Mouse (Mus musculus): ENCODE data around the gene Rpl10-ps3. TPM values are rescaled to one million over a fixed set of nuclear protein-coding genes. Genes with fewer than 3 reads are reported as not detected.

Rpl10-ps3 gene
- total RNA-seq (2021): 100 to 1,000 TPM; 362 to 376 TPM
- long read RNA-seq, experiment 1, transcript Rpl10-ps3-201 (1 exons, 768 nt): major isoform, 60 of 61 reads
- long read RNA-seq, experiment 1, partial matches to known transcripts: 0 of 61 reads
- long read RNA-seq, experiment 1, other reads (novel, unspliced or antisense): 1 of 61 reads
- long read RNA-seq, experiment 2, transcript Rpl10-ps3-201 (1 exons, 768 nt): major isoform, 63 of 64 reads
- long read RNA-seq, experiment 2, partial matches to known transcripts: 0 of 64 reads
- long read RNA-seq, experiment 2, other reads (novel, unspliced or antisense): 1 of 64 reads

DNA sequence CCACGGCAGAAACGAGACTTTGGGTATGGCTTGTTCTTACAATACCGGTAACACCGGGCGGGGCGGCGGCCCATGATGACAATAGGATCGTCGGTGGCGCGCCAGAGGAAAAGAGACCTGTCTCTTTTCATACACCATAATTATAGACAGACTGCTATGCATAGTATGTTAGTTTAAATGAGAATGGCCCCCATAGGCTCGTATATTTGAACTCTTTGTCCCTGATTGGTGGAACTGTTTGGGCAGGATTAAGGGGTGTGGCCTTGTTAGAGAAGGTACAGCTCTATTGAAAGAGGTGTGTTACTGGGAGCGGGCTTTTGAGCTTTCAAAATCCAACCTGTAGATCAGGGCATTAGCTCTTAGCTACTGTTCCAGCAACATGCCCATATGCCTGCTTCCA, at the start of gene Rpl10-ps3:
Rpl10-ps3 (minus strand) TSS at position 101 of the 400 bp plus-strand sequence.
- no peak for DNase-seq (ENCODE audit: low spot score in 2 of 2)

DNA sequence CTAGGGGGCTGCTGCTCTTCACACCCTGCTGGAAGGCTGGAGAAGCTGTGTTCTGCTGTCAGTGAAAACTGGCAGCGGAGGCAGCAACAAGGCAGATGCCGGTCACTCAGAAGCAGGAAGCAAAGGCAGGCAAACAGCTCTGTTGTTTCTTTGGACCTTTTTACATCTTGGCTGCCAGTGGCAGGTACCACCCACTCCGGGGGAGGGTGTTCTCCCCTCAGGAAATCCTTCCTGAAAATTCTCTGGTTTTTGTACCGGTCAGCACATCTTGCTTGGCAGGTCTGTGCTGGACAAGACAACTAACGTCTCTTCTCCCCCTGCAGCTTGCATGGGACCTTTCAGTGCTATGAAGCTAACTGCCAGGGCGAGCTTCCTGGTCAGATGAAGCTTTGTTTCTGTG, 30.8 kb upstream of the Rpl10-ps3 start:
- peak in 1 of 2 experiments; percentile 2 for DNase-seq (ENCODE audit: low spot score in 2 of 2)

DNA sequence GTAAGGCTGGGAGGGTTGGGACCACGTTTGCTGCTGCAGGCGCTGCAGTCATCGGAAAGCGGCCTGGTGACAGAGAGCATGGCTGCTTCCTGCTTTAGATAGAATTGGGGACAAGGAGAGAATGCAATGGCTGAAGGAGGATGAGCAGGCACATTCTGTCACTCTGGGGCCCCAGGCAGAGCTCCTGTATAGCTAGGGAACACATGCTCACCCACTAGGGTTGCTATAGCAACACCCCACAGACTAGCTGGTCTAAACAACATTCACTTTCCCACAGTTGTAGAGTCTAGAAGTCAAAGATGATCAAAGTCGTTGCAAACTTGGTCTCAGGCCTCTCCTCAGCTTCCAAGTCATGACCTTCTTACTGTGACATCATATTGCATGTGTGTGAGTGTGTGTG, 29.9 kb upstream of the Rpl10-ps3 start:
- DNase-seq (ENCODE audit: low spot score in 2 of 2): peak; percentile 19 to 51

DNA sequence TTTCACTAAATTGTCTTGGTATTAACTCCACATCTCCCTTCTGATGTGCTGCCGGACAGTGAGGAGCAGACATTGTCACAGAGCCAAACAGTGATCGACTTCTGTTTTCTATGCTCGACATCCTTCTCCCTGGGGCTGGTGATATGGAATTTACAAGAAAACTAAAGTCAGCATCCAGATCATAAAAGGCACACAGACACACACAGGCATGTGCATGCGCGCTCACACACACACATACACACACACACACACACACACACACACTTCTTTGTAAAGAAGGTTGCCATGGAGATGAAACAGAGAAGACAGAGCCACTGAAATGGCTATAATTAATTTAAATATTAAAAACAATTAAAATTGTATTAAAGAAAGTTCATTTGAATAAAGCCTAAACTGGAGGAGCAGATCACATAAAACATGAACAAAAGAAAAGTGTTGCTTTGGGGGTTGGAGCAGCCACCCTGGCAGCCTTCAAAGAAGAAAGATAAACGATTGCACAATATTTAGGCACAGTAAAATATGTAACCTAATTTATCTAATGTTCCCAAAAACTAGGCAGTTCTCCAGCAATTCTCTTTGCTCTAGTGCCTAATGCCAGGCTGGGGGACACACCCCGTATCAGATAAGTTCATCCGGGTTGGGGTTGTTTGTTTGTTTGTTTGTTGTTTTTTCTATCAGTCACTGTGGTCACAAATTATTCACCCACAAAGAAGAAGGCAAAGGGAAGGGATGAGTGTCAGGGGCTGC, 24.0 kb upstream of the Rpl10-ps3 start:
- DNase-seq (ENCODE audit: low spot score in 2 of 2): no peak

DNA sequence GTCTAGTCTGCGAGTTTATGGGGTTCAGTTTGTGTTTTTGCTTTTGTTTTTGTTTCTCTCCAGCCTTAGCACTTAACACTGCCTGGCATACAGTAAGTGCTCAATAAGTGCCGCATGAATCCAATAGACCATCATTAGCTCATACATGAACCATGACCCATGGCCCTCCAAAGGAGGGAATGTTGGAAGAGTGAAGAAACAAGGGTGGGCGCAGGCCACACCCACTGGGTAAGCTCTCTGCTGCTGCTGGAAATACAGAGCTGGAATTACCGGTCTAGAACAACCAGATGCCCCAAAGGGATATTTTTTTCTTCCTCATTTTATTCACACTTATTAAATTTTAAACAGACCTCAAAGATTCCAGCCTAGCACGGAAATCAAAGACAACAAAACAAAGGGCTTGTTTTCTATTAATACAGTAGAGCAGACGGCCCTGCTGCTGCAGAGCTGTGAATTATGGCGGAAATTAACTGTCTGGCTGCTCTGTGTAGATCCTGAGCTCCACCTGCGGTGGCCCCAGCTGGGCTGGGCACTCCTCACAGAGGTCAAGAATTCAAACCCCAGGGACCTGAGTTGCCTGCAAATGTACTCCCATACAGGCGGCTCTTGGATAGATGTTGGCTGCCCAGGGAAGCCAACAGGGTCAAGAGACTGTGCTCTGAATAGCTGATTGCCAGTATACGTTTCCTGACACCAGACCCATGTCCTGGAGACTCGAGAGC, 20.5 kb upstream of the Rpl10-ps3 start:
- DNase-seq (ENCODE audit: low spot score in 2 of 2): no peak

DNA sequence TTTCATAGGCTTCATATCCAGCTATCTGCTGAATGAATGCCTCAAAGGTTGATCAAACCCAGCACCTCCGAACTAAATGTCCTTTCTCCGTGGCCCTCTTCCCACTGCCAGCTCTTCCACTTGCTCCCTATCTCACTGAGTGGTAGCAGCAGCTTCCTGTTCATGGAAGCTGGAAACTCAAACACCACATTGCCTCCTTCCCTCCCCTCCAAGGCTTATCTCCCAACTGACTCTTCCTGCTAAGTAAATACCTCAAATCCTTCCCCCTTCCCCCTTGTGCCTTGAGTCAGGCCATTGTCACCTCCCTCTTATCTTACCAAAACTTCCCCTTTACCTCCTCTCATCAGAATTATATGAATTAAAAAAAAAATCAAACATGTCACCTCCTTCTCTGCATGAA, 19.2 kb upstream of the Rpl10-ps3 start:
- no peak for DNase-seq (ENCODE audit: low spot score in 2 of 2)

DNA sequence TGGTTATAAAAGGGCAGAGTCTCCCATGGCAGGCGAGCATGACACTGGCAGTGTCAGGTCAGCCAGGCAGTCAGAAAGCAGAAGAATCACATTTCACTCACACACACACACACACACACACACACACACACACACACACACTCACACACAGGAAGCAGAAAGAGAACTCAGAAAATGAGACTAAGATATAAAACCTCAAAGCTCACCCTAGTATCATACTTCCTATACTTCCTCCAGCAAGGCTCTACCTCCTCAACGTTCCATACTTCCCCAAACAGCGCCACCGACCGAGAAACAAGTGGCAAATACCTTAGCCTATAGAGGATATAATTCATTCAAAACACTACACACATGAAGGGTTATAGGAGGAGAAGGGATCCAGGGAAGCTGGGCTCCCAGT, 18.5 kb upstream of the Rpl10-ps3 start:
- DNase-seq (ENCODE audit: low spot score in 2 of 2): no peak

DNA sequence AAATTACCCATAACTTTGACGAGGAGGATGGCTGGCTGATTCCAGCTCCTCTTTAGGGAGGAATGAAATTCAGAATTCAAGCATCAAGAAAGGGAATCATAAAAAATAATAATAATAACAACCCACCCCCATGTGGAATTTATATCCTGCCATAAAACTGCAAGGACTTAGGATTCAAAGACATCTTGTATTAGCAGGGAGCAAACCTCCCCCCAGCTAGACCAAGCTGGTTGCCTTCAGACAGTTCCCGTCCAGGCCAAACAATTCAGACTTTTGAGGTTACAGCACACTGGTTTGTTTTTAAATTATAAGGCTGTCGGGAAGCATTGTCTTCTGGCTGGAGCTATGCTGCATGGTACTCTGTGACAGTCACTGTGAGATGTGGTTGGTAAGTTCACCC, 17.8 kb upstream of the Rpl10-ps3 start:
- no peak for DNase-seq (ENCODE audit: low spot score in 2 of 2)

DNA sequence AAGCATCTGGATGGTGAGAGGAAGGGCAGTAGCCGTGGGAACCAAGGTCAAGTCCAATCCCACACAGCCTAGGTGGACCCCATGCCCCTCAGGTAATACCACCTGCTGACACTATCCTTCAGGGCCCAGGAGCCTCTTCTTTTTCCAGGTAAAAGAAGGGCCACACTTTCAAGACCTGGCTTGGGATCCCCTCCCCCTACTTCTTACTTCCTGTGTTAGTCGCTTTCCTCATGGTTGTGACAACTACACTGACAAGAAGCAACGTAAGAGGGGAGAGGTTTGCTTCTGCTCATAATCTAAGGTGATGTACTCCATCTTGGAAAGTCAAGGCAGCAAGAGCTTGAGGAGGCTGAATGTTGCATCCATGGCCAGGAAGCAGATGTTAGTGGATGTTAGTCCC, 15.6 kb upstream of the Rpl10-ps3 start:
- no peak for DNase-seq (ENCODE audit: low spot score in 2 of 2)

DNA sequence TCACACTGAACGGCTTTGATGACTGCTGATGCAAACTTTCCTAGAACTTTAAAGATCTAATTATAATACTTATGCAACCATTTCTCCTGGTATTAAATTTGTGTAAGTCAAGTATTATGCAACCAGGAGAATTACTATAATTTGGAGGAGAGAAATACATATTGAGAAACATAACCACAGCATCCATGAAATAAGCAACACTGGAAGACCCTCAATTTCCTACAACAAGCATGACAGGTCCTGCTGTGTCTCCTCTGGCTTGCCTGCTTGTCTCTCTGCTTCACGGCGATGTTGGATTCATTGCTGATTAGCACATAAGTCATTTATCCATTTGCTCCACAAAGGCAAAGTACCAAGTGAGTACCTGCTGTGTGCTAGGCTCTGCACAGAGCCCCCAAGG, 12.6 kb upstream of the Rpl10-ps3 start:
- no peak for DNase-seq (ENCODE audit: low spot score in 2 of 2)

DNA sequence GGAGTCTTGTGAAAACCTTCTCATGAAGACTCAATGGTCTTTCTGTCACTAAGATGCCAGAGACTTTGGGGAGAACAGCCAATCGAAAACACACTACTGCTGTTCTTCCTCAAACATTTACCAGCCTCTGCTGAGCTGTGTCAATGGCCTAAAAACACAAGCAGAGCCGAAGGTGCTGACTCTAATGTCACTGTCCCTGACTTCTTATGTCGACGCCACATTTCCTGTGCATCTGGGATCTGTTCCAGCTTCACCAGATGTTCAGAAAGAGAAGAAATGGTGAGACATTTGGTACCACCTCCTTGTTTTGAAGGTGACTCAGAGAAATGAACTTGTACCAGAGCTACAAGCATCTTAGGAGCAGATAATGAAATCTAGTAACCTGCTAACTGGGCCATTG, 7.0 kb upstream of the Rpl10-ps3 start:
- DNase-seq (ENCODE audit: low spot score in 2 of 2): no peak

DNA sequence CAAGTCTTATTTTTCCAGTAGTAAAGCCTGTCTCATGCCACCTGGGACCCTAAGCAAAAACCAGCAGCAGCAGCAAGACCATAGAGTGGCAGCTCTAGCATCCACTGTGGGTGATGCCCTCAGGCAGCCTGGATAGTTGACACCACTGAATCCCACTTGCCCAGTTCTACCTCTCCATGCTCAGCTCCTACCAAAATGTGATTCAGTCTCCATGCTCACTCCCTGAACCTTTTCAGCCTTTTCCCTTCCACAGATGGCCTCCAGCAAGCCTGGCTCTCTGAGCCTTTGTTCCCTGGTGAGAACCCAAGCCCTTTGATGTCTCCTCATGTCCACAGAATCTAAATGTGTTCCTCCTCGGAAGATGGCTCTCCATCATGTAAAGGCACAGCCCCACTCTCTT, 5.8 kb upstream of the Rpl10-ps3 start:
- no peak for DNase-seq (ENCODE audit: low spot score in 2 of 2)

DNA sequence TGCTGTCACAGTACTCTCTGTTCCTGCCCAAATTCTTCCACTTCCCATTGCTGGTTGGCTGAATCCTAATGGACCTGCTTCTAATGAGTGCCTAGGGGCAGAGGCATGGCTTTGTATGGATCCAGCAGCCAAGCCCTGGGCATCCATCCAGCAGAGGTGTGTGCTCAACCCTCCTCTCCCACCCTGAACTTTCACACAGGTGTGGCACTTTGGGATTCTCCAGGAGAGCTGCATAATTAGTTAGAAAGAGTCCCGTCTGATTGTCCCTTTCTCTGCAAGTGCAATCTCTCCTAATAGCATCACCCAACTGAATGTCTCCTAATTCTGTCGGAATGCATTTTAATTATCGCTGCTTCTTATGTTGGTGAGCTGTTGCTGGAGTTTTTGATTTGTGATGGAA, 4.4 kb upstream of the Rpl10-ps3 start:
- DNase-seq (ENCODE audit: low spot score in 2 of 2): no peak

DNA sequence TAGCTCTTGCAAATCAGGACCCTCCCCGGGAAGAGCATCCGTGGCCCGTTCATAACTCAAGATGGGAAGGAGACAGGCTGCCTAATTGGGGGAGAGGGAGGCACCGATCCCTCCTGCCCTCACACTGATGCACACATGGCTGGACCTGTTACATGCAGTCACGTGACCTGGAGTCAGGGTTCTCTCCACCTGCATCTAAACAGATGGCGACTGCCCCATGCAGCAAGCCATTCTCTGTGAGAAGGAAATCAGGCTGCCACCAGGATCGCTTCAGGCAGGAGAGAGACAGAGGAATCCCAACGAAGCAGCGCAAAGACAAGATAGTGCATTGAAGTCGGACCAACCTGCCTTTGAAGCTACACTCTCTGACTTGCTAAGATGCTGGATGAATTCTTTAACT, 3.5 kb upstream of the Rpl10-ps3 start:
- DNase-seq (ENCODE audit: low spot score in 2 of 2): no peak

DNA sequence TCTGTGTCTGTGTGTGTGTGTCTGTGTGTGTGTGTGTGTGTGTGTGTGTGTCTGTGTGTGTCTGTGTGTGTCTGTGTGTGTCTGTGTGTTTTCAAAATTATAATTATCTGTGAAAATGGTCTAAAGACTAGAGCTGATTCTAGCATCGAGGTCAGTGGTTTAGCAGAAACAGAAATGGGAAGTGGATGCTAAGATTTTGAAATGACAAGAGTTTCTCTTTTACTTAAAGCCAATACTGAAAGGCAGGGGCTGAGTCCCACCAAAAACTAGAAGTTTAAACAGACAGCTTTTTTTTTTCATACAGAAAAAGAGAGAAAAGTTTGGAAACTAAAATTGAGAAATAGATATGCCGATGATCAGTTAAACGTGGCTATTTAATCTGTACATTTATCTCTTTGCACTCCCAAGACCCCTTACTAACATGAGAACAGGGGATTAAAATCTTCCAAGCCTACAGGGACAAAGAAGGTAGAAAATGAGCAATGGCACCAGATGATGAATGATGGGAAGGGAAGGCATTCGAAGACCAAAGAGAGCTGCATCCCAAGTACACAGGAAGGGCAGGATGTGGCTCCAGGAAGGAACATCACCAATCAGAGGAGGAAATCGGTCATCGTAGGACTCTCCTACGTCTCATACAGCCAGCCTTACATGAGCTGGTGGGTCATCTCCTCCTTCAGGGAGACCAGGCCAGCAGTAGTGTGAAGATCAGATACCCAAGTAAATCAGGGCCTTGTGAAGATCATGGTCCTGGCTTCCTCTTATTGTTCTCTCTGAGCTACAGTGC, 9.0 kb downstream of the Rpl10-ps3 start:
- no peak for DNase-seq (ENCODE audit: low spot score in 2 of 2)

DNA sequence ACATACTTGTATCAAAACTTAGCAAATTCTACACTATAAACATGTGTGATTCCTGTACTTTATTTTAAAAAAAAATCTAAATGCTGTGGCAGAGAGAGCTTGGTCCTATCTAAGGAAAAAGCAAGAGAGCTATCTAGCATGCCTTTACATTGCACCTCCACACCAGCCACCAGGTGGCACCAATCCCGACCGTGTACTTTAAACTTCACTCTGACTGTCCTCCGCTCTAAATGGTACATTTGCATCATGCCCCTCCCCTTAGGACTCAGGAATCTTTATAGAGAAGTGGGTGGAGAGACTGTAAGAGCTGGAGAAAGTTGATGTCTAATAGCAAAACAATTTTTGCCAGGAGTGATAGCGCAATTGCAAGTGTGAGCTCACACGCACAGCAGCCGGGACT, 11.4 kb downstream of the Rpl10-ps3 start:
- DNase-seq (ENCODE audit: low spot score in 2 of 2): peak; percentile 50 to 53

DNA sequence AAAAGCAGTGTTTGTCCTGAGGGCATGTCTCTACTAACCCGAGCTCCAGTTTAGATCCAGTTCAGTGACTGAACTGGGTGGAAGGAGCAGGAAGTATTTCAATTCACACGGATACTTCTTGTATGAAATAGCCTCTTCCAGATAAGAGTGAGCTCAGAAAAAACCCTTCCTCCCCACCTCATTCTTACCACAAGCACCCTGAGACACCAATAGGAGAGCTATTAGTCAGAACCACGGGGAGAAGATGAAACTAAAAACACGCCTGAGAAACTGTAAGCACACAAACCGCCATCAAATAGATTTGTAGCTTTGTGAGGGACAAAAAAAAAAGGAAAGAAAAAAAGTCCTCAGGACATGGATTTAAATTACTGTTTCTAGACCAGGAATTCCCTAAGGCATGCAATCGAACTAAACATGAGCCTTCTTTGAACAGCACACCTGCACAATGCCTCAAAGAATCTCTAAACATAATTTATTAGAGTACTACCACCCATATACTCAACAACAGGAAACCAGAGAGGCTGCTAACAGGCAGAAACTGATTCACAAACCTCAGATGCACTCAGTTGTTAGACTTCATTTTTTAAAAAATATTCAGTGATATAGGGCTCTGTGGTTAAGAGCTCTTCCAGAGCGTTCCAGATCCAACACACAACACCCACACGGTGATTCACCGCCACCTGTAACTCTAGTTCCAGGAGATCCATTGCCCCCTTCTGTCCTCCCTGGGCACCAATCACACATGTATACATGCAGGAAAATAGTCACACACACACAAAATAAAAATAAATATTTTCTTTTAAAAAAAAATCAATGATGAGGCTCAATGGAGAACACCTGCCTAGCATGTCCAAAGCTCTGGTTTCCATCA, 20.2 kb downstream of the Rpl10-ps3 start:
- DNase-seq (ENCODE audit: low spot score in 2 of 2): peak in 1 of 2 experiments; percentile 15

DNA sequence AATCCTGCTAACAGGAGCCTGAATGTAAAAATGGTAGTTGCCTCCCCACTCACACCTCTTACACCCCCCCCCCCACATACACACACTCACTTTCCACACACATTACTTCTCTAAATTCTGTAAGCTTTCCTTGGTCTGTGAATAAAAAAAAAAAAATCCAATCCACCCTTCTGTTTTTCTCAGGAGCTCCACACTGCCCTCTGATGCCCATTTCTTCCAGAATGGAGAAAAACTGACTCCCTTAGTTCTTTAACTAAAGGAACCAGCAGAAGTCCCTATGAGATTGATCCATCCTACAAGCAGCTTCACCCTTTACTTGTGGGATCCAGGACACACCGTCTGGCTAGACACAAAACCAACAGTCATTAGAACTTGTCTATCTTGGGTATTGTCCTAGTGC, 24.0 kb downstream of the Rpl10-ps3 start:
- DNase-seq (ENCODE audit: low spot score in 2 of 2): peak; percentile 8 to 23

DNA sequence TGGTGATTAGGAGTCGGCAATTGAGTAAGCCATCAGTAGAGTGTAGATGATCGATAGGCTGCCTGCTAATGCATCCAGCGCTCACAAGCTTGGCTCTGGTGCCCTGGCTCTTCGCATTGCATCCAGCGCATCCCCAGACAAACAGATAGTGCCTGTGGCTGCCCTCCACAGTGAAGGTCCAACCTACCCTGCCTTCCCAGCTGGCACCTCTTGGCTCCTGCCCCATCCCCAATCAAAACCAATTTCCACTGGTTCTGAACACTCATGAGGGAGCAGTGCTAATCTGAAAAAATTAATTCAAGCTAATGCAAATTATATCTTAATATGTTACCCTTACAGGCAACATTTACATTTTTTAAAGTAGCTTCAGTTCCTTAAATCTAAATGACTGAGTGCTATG, 25.3 kb downstream of the Rpl10-ps3 start:
- DNase-seq (ENCODE audit: low spot score in 2 of 2): no peak

DNA sequence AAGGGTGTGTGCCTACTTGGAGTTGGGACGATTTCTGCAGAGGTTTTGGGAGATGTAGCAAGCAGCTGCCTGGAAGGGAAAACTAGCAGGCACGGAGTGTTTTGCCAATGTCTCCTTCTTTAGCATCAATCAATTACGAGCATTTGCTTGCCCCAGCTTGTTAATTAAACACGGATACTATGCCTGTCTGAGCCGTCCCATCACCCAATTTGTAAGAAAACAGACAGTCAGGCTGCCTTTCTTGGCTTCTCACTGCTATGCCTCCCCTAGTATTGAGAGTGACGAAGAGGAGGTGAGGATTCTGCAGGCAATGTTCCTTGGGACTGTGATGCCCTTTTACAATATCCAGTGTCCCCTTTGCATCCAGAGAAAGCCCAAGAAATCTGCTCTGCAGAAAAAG, 27.5 kb downstream of the Rpl10-ps3 start:
- DNase-seq (ENCODE audit: low spot score in 2 of 2): no peak
